Mouse (Mus musculus) kidney, postnatal 36 days (tissue): Measurements from ENCODE around the gene Lars2.

Experiments
- DNase-seq, 2 experiments: peaks; one replicate each; pipeline ENCODE4 v3.0.0; 2021 to 2022; ENCODE audit warnings: mixed read lengths in 2 of 2

The Lars2 gene

DNA sequence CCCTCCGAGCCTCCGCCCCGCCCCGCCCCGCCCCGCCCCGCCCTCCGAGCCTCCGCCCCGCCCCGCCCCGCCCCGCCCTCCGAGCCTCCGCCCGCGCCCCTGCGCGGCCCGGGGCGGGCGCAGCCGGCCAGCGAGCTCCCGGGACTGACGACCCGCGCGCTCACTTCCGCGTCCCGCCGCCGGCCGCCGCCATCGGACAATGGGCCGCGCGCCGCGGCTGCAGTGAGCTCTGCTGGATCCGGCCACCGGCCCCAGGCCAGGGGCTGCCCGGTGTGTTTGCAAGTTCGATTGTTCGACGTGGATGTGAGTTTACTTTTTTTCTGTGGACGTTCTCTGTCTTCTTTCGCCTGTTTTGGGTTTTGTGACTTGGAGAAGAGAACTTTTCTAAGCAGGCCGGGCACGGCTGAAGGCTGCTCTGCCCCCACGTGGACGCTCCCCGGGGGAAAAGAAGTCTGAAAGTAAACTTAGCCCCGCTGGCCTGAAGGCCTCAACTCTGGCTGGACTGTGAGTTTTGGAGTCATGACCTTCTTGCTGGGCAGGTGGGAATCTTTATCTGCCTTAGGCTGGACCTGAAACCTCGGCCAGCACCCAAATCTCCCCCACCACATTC lies 112.0 kb downstream of the Lars2 start, which contains the start of gene Limd1:
Limd1 (plus strand) TSS at position 121 of the 610 bp plus-strand sequence.
- peak; percentile 74 to 85 for DNase-seq

DNA sequence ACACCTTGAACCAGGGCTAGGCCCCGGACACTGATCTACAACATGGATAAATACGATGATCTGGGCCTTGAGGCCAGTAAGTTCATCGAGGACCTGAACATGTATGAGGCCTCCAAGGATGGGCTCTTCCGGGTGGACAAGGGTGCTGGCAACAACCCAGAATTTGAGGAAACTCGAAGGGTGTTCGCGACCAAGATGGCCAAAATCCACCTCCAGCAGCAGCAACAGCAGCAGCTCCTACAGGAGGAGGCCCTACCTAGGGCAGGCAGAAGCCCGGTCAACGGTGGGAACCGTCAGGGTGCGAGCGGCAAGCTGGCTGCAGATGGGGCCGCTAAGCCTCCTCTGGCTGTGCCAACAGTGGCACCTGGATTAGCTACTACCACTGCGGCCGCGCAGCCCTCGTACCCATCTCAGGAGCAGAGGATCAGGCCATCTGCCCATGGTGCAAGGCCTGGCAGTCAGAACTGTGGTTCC lies 112.5 kb downstream of the Lars2 start:
- peak in 1 of 2 experiments; percentile 44 for DNase-seq

GRCm38 (mm10) chr9:123479876-123480252 lies 113.1 kb downstream of the Lars2 start:
- no peak for DNase-seq

DNA sequence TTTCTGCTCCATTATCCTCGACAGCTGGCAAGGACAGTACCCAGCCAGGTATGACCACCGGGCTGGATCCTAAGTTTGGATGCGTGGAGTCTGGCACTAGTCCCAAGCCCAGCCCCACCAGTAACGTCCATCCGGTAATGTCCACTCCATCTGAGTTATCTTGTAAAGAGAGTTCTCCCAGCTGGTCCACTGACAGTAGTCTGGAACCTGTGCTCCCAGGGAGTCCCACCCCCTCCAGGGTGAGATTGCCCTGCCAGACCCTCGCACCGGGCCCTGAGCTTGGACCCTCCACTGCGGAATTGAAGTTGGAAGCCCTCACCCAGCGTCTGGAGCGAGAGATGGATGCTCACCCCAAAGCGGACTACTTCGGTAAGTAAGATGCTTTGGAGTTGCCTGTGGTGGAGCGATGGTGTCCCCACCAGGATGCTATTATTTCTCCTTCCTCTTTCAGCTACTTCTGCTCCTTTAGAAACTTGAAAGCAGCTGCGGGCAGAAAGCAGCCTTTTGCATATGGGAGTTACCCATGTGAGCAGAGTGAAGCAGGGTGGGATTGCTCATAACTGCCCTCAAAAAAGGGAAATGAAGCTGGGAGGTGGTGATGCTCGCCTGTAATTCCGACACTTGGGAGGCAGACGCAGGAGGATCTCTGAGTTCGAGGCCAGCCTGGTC lies 113.7 kb downstream of the Lars2 start:
- no peak for DNase-seq

- no peak for DNase-seq
Observed at GRCm38 (mm10) chr9:123481136-123481535, 114.4 kb downstream of the Lars2 start.

DNA sequence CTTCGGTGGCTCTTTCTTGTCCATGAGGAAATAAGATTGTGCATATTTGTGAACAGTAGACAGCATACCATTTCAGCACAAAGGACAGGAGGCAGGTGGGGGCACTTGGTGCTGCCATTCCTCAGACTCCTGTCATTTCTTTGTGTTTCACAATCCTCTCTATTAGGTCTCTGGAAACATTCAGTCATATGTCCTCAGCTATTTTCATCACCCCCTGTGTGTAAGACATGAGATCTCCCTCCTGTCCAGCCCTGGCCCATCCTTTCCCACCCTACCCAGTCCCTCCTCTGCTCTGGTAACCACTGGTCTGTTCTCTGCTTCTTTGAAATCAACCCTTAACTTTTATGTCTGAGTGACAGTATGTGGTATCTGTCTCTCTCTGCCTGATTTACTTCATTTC lies 116.9 kb downstream of the Lars2 start:
- no peak for DNase-seq

DNA sequence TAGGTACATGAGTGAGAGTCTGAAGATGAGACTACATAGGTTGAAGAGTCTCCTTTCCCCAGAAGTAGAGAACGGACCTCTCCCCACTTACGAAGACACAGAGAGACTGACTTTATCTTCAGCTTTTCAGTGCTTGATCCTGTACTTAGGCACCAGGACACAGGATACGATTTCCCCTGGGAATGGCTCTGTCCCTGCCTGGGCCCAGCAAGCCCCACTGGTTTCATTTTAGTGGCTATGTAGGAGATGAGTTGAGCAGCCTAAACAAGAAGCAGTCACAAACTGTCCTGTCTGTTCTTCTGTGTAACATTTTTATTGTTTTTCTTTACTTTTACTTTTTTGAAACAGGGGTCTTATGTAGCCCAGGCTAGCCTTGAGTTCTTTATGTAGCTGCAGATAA lies 118.1 kb downstream of the Lars2 start:
- no peak for DNase-seq

DNA sequence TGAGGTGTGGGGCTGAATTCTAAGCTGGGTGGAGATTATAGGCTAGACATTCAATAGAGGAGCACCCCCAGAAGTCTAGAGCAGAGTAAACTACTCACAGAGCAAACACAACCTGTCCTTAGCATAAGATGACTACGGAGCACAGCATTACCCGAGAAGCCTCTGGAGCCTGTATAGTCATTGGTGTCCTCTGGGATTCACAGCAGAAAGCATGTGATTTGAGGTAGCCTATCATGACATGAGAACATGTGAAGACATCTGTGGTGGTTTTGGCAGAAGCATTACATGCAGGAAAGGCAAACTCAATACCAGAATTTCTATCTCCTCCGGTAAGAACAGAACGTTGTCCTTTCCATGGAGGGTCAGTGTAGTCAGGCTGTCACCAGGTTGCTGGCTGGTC lies 118.8 kb downstream of the Lars2 start:
- no peak for DNase-seq

DNA sequence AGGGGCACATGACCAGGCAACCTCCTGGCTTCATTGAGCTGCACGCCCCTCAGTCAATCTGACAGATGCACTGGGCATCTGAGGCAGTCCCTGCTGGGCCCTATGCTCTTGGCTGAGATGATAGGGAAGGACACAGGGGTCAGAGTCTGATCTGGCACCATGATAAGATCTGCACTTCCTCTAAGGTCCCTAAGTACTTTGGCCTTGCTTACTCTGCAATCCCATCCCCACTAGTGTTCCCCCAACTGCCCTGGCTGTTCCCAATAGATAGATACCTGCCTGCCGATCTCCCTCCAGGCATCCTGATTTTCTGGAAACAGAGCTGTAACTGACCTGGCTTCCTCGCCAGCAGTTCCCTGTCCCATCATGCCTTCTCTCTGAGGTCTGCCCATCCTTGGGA lies 119.9 kb downstream of the Lars2 start:
- DNase-seq = no peak

GRCm38 (mm10) chr9:123489073-123489472 lies 122.3 kb downstream of the Lars2 start:
- DNase-seq = no peak

GRCm38 (mm10) chr9:123489727-123490343 lies 123.1 kb downstream of the Lars2 start:
- DNase-seq = no peak

DNA sequence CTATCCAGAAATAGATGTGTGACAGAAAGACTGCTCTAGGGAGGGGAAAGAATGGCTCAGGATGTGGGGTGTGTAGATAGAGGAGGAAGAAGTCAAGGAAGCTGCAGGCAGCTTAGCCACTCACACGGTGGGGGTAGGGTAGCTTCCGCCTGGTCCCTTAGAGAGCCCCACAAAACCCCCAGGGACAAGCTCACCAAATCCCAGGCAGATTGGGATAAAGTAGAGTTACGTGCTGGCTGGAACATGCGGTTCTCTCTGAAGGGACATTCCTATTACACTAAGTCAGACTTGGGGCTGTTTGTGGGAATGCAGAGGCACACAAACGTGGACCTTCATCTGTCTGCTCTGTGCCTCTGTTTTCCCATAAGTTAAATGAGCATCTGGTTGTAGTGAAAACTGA lies 124.2 kb downstream of the Lars2 start:
- no peak for DNase-seq

DNA sequence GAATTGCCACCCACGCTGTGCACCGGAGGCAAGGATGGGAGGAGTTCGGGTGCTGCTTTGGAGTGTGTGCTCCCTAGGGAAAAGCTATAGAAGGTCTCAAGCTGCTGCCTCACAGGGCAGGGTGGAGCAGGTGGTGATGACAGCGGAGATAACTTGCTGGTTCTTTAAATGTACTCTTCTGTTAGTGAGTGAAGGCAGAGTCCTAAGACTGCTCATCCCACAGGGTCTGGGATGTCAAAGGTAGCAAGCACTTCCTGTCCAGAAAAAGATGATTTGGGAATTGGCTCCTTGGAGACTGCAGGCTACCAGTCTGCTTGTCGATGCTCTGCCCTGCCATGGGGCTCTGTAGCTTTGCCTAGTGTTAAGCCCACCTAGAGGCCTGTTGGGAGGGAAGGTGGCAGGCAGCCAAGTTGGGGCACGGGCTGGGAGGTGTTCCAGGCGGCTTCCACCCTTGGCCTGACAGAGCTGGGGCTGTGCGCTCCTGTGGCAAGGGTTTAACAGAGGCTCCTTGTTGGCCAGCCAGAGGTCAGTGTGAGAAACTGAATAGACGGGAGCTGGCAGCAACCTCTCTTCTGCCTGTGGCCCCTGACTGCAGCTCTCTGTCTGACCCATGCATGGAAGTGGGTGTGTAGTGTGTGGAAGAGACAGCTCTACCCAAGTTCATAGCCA lies 125.3 kb downstream of the Lars2 start:
- peak; percentile 61 to 76 for DNase-seq

GRCm38 (mm10) chr9:123496665-123497064 lies 129.9 kb downstream of the Lars2 start:
- peak; percentile 57 to 63 for DNase-seq

DNA sequence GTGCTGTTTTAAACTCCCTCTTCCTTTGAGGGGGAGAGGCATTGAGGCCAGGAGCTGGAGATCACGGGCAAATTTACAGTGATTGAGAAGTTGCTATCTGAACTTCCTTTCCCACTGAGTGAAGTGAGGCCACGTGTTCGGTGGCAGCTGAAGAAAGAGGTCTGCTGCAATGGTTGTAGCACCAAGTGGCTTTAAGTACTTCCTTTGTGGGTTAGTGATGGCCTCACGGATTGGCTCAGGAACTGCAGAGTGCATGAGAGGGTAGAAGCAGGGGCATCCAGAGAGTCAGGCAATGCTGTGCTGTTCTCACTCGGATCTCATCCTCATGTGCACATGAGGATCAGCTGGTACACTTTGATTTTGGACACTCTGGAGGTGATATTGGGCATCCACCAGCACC lies 131.2 kb downstream of the Lars2 start:
- DNase-seq = no peak

DNA sequence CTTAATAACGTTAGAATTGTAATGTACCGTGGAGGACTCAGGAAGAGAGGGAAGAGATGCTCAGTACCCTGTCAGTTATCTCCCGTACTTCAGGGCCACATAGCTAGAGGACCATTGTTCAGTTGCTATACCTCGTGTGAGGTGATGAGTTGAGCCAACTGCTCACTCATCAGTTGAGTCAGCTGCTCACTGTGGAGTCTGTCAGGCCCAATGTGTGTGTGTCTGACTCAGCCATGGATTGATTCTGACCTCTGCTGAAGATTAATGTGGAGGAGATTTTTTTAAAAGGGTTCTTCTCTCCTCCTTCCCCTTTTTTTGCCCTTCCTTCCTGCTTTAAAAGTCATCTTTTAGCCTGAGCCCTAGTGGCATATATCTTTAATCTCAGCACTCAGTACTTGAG lies 133.8 kb downstream of the Lars2 start:
- no peak for DNase-seq

GRCm38 (mm10) chr9:123503171-123503834 lies 136.6 kb downstream of the Lars2 start:
- no peak for DNase-seq

GRCm38 (mm10) chr9:123504325-123504724 lies 137.6 kb downstream of the Lars2 start:
- DNase-seq = peak; percentile 77

DNA sequence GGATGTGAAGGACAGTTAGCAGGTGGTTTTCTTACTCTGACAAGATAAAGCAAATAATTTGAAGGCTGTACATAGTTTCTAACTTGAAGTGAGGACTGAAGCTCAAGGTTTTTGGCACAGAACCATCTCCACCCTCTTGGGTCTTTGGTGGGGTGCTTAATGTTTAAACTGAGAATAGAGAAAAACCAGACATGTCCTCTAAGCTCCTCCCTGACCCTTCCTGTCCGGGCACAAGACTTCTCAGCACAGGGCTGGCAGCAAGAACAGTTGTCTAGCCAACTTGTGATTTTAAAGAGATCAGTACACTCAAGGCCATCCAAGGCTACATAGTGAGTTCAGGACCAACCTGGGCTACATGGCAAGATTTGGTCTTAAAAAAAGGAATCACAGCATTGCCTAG lies 138.9 kb downstream of the Lars2 start:
- peak; percentile 63 to 79 for DNase-seq

DNA sequence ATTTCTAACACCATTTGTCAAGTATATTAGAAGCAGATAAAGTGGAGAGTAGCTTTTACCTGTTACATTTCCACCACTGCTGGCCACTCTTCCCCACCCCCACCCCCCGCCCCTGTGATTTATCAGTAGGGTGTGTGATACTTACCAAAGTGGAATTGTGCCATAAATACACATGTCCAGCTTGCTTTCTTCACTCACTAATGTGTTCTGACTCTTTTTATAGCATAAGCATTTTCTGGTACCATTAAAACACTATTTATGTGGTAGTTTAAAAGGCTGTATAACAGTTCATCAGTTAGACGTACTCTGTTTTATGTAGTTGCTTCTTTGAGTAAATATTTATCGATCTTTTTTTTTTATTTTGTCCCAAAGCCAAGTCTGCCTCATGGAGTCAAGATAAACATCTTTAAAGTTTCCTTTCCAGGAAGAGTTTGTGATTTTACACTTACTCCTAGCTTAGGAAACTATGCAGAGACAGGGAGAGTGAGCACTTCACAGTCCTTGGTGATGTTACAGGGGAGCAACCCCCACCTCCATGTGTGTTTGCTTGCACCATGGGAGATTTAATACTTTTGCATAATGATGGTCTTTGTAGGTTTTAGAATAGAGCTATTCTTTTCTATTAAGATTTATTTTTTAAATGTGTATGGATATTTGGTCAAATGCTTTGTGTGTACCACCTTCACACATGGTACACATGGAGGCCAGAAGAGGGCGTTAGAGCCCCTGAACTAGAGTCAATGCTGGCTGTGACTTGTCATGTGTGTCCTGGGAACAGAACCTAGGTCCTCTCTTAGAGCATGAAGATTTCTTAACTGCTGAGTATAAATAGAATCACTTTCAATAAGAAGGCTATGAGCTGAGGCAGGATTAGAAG lies 139.8 kb downstream of the Lars2 start:
- DNase-seq = no peak

DNA sequence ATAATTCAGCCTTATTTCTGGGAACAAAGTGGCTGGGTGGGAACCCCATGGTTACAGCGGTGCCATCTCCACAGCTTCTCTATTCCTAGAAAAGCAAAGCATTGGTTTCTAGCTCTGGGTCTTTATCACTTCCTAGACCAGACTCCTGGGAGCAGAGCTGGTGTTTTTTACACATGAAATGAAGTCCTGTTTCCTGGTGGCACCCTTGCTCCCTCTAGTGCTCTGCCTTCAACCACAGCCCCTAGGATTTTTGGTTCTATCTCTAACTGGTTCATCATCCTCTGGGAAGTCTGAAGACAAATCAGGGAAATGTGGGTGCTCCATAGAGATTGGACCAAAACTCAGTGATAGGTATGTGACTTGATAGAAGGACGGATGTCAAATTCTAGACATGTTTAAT lies 140.7 kb downstream of the Lars2 start:
- DNase-seq = peak in 1 of 2 experiments; percentile 19

- no peak for DNase-seq
Observed at GRCm38 (mm10) chr9:123508986-123509385, 142.3 kb downstream of the Lars2 start.
